Mouse (Mus musculus) testis, adult 2 months (tissue): Measurements from ENCODE around the gene Thbd. TPM values are rescaled to one million over a fixed set of nuclear protein-coding genes. Genes with fewer than 3 reads are reported as not detected.
A peak's percentile ranks its signal among the peaks of the same experiment; 100 is the strongest.

Experiments
- H3K27ac ChIP-seq: fragments of 200-500 bp; 2 replicates; pipeline ENCODE4 v1.5.1; 2012; ENCODE audit warnings: low read depth, low read length; ENCODE audit not compliant: control insufficient read depth, insufficient read depth
- H3K27me3 ChIP-seq: fragments of 200-500 bp; 2 replicates; pipeline ENCODE4 v1.6.1; 2012; ENCODE audit warnings: mild to moderate bottlenecking, low read length, moderate library complexity; ENCODE audit not compliant: control insufficient read depth, insufficient read depth
- H3K36me3 ChIP-seq: fragments of 200-500 bp; 2 replicates; pipeline ENCODE4 v1.6.1; 2012; ENCODE audit warnings: mild to moderate bottlenecking, low read length; ENCODE audit not compliant: control insufficient read depth, insufficient read depth
- H3K4me1 ChIP-seq: fragments of 200-500 bp; 2 replicates; pipeline ENCODE4 v1.6.1; 2012; ENCODE audit warnings: low read length; ENCODE audit not compliant: control insufficient read depth, insufficient read depth
- H3K4me3 ChIP-seq: fragments of 200-500 bp; 2 replicates; pipeline ENCODE4 v1.5.1; 2012; ENCODE audit warnings: low read depth, mild to moderate bottlenecking, low read length, moderate library complexity, mixed read lengths; ENCODE audit not compliant: control insufficient read depth
- CTCF ChIP-seq: fragments of 200-500 bp; IDR thresholded peaks from 2 replicates; pipeline ENCODE4 v1.5.1; 2012; ENCODE audit warnings: low read depth, mild to moderate bottlenecking, inconsistent platforms, low read length, moderate library complexity; ENCODE audit not compliant: control insufficient read depth, insufficient read depth, insufficient replicate concordance
- POLR2A ChIP-seq: fragments of 200-500 bp; IDR thresholded peaks from 2 replicates; pipeline ENCODE4 v1.6.1; 2012; ENCODE audit warnings: low read depth, mild to moderate bottlenecking, inconsistent platforms, low read length, moderate library complexity; ENCODE audit not compliant: control insufficient read depth
- polyA plus RNA-seq: library from polyadenylated mRNA; depleted of rRNA; stranded (reverse); fragments of >200 nt; gene quantifications from 2 replicates; pipeline ENCODE4 v1.2.3, GENCODE M21; 2012; rRNA removed

The Thbd gene
- polyA plus RNA-seq, result 3.0 and 4.0 TPM in 2 replicates

DNA sequence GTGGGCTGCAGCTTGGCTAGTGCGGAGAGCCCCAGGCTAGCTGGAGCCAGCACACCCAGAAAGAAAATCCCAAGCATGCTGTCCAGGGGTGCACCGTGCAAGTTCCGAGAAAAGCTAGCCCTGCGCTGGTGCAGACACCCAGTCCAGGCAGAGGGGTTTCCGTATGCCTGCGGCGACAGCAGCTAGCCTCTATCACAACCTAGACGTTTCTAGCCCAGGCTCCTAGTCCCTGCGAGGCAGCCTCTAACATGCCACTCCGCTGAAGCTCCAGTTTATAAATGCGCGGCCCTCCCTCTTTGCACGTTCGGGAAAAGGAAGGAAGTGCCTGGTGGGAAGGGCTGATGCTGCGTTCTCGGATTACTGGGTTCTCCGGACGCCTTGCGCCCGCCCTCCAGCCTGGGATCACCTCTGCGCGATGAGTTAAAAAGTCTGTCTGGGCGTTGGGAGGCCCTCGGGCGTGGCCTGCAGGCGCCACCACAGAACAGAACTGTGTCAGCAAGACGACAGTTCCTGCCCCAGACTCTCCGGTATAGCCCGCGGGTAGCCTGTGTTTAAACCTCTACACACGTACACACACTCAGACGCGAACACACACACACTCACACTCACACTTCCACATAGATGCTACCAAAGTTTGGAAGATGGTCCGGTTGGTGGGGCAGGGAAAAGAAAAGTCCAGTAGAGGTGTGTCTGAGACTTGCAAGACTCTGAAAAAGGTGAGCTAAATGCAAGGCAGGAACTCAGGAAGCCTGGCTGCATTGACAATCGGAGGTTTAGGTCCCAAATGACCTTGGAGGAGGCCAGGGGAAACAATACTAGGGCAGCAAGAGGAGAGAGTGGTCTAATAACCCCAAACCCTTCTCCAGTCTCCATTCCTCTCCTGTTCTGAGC lies at the start of gene Thbd:
TSS of gene Thbd (minus strand) at position 319 of the 891 bp plus-strand sequence.
- 0 out of 2 replicates have a peak within 1 kb of the TSS, but pooled peaks have one; percentile 27 for H3K27ac ChIP-seq
- H3K36me3 ChIP-seq, result no peaks in the 10 kb centered on the region
- 0 out of 2 replicates have a peak, but pooled peaks have one; percentile 19 for TF ChIP-seq POLR2A
- no peak for TF ChIP-seq CTCF
- H3K27me3 ChIP-seq, result no peaks in the 10 kb centered on the region
- H3K4me3 ChIP-seq, result peak within 1 kb of the TSS; percentile 41
- H3K4me1 ChIP-seq, result peaks cover 9% of the 10 kb centered on the region; the same call in 1 of the 2 replicates

DNA sequence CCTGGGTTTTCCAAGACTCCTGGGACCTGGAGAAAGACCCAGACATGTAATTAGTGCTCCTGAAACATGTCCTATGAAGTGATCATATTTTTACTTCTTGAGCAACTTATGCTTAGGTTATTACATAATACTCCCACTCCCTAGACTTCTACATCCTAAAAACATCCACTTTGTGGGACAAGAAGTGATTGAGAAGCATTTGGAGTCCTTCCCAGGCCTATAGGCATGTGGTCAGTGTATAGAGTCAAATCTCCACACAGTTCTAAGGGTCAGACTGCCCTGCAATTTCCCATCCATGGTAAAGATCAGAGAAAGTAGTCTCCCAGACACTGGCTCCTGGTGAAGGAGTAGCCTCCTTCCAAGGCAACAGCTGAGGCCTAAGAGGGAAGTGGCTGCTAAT lies 47.4 kb upstream of the Thbd start:
- TF ChIP-seq CTCF, result no peak
- no peak for TF ChIP-seq POLR2A
- Histone ChIP-seq H3K27ac (no peak overlapping the region), H3K36me3 (no peaks in the 10 kb centered on the region), H3K4me3 (no peak overlapping the region), H3K4me1 (no peaks in the 10 kb centered on the region), H3K27me3 (no peaks in the 10 kb centered on the region)

DNA sequence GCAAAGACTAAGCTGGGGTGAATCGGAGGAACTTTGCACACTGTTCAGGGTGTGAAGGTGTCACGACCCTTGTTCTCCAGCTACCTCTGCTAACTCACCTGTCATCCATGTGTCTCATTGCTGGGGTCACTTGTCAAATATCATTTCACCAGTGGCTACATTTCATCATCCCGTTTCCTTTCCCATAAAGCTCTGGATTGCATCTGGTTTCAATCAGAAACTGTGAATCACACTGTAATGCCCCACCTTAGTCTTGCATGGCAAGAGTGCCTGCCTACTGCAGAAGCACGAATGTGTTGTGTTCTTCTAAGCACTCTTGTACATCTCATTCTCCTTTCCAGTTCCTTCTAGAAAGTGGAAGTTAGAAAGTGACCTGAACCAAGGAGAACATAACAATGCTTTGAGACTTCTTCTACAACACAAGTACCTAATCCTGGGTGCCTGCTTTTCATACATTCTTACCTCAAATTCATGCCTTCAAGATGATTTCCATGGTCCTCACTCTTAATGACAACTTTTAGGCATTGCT lies 46.1 kb upstream of the Thbd start:
- Histone ChIP-seq H3K4me1 (no peaks in the 10 kb centered on the region), H3K4me3 (no peak overlapping the region), H3K36me3 (no peaks in the 10 kb centered on the region), H3K27me3 (no peaks in the 10 kb centered on the region), H3K27ac (no peak overlapping the region)
- TF ChIP-seq POLR2A, result no peak
- TF ChIP-seq CTCF, result no peak

DNA sequence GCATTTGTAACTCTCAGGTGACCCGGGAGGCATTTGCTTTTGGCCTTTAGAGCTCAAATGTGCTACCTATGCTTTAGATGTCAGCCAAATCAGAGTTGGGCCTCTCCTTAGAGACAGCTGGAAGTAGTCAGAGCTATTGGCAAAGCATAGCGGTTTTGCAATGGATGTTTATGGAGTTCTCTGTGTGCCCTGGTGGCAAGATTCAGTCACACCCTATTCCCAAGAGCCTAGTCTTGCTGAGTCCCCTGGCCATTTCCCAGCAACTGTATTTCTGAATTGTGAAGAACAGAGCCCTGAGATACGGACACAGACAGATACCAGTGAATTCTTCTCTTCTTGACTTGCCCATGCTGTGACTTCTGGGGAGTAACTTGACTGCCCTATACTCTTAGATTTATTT lies 45.1 kb upstream of the Thbd start:
- H3K4me1 ChIP-seq, result no peaks in the 10 kb centered on the region

DNA sequence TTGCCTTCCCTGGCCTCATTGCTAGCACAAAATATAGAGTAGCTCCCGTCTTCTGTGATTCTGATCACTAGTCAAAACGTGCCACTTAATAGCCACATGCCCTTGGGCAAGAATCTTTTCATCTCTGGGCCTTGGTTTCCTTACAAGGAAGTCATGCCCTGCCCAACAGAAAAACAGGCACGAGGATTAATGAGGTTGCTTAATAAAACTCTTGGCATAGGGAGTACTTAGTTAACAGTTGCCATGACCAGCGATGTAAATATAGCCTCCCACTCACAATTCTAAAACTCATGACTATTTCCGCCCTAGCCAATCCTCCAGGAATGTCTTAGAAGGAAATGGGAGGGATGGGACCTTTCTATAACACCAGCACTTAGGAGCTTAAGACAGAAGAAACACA lies 43.5 kb upstream of the Thbd start:
- no peak for TF ChIP-seq CTCF
- TF ChIP-seq POLR2A, result no peak
- Histone ChIP-seq H3K27me3 (no peaks in the 10 kb centered on the region), H3K4me3 (no peak overlapping the region), H3K36me3 (no peaks in the 10 kb centered on the region), H3K27ac (no peak overlapping the region), H3K4me1 (no peaks in the 10 kb centered on the region)

More for the DNA sequence above, 45.1 kb upstream of the Thbd start:
- Histone ChIP-seq H3K4me3 (no peak overlapping the region), H3K27ac (no peak overlapping the region), H3K27me3 (no peaks in the 10 kb centered on the region), H3K36me3 (no peaks in the 10 kb centered on the region)
- TF ChIP-seq CTCF (no peak), POLR2A (no peak)

DNA sequence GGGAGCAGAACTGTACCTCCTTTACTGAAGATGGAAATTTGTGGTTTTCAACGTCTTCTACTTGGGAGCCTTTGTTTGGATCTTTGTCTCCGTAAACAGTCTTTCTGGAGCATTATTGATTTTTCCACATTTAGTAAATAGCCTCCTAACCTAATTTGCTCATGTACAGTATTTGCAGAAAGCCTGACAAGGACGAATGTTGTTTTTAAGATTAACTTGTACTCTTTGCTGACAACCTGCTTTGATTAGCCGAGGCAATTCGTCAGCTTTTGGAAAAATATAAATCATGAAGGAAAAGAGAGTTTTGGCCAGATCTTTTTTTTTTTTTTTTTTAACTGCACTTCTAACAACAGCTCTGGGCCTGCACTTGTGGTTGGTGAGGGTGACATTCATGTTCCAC lies 42.6 kb upstream of the Thbd start:
- Histone ChIP-seq H3K27ac (no peak overlapping the region), H3K36me3 (no peaks in the 10 kb centered on the region), H3K4me3 (no peak overlapping the region), H3K27me3 (no peaks in the 10 kb centered on the region), H3K4me1 (no peaks in the 10 kb centered on the region)
- no peak for TF ChIP-seq POLR2A
- TF ChIP-seq CTCF, result no peak

DNA sequence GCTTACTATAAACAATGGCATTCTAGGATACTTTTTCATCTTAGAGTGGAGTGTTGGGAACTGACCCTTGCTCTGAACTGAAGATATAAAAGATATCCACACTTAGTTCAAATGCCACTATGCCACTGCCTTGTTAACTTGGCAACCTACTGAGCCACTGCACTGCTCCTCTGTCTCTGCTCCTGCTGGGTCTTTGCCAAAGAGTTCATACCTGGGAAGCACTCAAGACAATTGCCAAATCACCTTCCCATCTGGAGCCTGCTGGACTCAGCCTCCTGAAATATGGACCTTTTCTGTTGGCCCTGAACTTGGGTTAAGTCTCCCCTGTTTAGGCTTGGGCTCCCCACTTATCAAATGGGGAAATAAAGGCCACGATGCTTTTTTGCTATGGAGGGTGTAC lies 41.7 kb upstream of the Thbd start:
- TF ChIP-seq POLR2A, result no peak
- TF ChIP-seq CTCF, result no peak
- no peaks in the 10 kb centered on the region for H3K4me1 ChIP-seq

More for the DNA sequence above, 41.7 kb upstream of the Thbd start:
- Histone ChIP-seq H3K27ac (no peak overlapping the region), H3K4me3 (no peak overlapping the region), H3K36me3 (no peaks in the 10 kb centered on the region), H3K27me3 (no peaks in the 10 kb centered on the region)
